Mouse (Mus musculus): Measurements from ENCODE around the gene Lrrc57. TPM values are rescaled to one million over a fixed set of nuclear protein-coding genes. Genes with fewer than 3 reads are reported as not detected.
"Not testable (repeated sequence)": the region's sequence is repeated elsewhere in the genome, so short reads cannot be mapped to it uniquely, and the experiment has no call there.

Lrrc57 gene
- total and polyA plus RNA-seq, 3 experiments: 11.1 to 17.5 TPM; not detected in 1

GRCm38 (mm10) chr2:120572161-120572560 lies 37.2 kb downstream of the Lrrc57 start:
- not testable (repeated sequence) for H3K27me3 ChIP-seq (ENCODE audit: control insufficient read depth in 1 of 2, insufficient read depth in 2 of 2, low read length in 2 of 2); DNase-seq (ENCODE audit: low read depth, low spot score); H3K4me3 ChIP-seq (ENCODE audit: control insufficient read depth in 1 of 2, insufficient read depth in 1 of 2, low read depth in 2 of 2, low read length in 2 of 2); H3K9me3 ChIP-seq (replicated peaks; ENCODE audit: insufficient read depth, low read length); H3K9ac ChIP-seq (ENCODE audit: control insufficient read depth, low read depth, low read length, poor library complexity, severe bottlenecking)
- H3K27ac ChIP-seq (ENCODE audit: control insufficient read depth, low read depth, low read length): peak overlapping the region; percentile 32; the same call in 1 of the 2 replicates
- TF ChIP-seq ZNF384 (IDR thresholded peaks at IDR 0.05; ENCODE audit: low read depth, low read length): peak; percentile 61; the same call in 1 of the 2 replicates
- H3K79me2 ChIP-seq (ENCODE audit: control insufficient read depth, insufficient read depth, low read length, poor library complexity): peaks cover 68% of the 10 kb centered on the region
- H3K36me3 ChIP-seq (ENCODE audit: control insufficient read depth in 1 of 2, insufficient read depth in 2 of 2, low read length in 2 of 2): peaks cover 2 to 71% of the 10 kb centered on the region in 2 experiments; a peak in 3 of 4 replicates
- peaks cover 37 to 38% of the 10 kb centered on the region in 2 experiments for H3K4me1 ChIP-seq (ENCODE audit: control insufficient read depth in 1 of 2, insufficient read depth in 2 of 2, low read length in 2 of 2)

DNA sequence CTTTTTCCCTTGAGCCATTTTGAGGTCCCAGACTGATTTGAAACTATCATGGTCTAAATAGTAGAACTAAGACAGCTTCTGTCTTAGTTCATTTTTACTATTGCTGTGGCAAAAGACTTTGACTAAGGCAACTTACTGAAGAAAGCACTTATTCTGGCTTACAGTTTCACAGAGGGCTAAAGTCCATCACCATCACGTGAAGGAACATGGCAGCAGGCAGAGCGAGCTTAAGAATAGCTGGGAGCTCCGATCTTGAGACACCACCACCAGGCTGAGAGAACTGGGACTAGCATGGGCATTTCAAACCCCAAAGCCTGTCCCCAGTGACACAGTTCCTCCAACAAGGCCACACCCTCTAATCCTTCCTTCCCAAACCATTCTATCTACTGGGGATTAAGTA lies 38.2 kb downstream of the Lrrc57 start:
- Histone ChIP-seq H3K9ac (ENCODE audit: control insufficient read depth, low read depth, low read length, poor library complexity, severe bottlenecking) (no peak overlapping the region), H3K36me3 (ENCODE audit: control insufficient read depth in 1 of 2, insufficient read depth in 2 of 2, low read length in 2 of 2) (peaks cover 2 to 62% of the 10 kb centered on the region in 2 experiments; a peak in 3 of 4 replicates), H3K27me3 (ENCODE audit: control insufficient read depth in 1 of 2, insufficient read depth in 2 of 2, low read length in 2 of 2) (no peaks in the 10 kb centered on the region), H3K79me2 (ENCODE audit: control insufficient read depth, insufficient read depth, low read length, poor library complexity) (peaks cover 66% of the 10 kb centered on the region), H3K27ac (ENCODE audit: control insufficient read depth, low read depth, low read length) (no peak overlapping the region; the same call in 1 of the 2 replicates), H3K4me3 (ENCODE audit: control insufficient read depth in 1 of 2, insufficient read depth in 1 of 2, low read depth in 2 of 2, low read length in 2 of 2) (no peak overlapping the region), H3K4me1 (ENCODE audit: control insufficient read depth in 1 of 2, insufficient read depth in 2 of 2, low read length in 2 of 2) (peaks cover 28 to 34% of the 10 kb centered on the region in 2 experiments), H3K9me3 (replicated peaks; ENCODE audit: insufficient read depth, low read length) (no peaks in the 10 kb centered on the region)
- no peak for TF ChIP-seq MAZ (IDR thresholded peaks at IDR 0.05; ENCODE audit: low read depth, low read length)
- no peak for TF ChIP-seq JUND (IDR thresholded peaks at IDR 0.05; ENCODE audit: low read depth, low read length)
- TF ChIP-seq MYC (IDR thresholded peaks at IDR 0.05; ENCODE audit: low read depth, low read length): no peak
- no peak for TF ChIP-seq USF1 (IDR thresholded peaks at IDR 0.05; ENCODE audit: low read depth, low read length)
- no peak for TF ChIP-seq TBP (IDR thresholded peaks at IDR 0.05; ENCODE audit: low read depth, low read length)
- TF ChIP-seq MYB (IDR thresholded peaks at IDR 0.05; ENCODE audit: low read depth, low read length): no peak
- no peak for TF ChIP-seq MAX (IDR thresholded peaks at IDR 0.05; ENCODE audit: low read length)
- TF ChIP-seq KAT2A (conservative IDR thresholded peaks at IDR 0.05; ENCODE audit: low read depth, low read length): no peak
- no peak for TF ChIP-seq MEF2A (IDR thresholded peaks at IDR 0.05; ENCODE audit: extremely low read depth, insufficient replicate concordance, low read depth, low read length, poor library complexity, severe bottlenecking)
- TF ChIP-seq ELF1 (IDR thresholded peaks at IDR 0.05; ENCODE audit: low read depth, low read length): no peak
- no peak for TF ChIP-seq SIN3A (IDR thresholded peaks at IDR 0.05; ENCODE audit: low read length)
- no peak for TF ChIP-seq MAFK (IDR thresholded peaks at IDR 0.05; ENCODE audit: borderline replicate concordance, low read depth, low read length)
- no peak for TF ChIP-seq GATA1 (IDR thresholded peaks at IDR 0.05; ENCODE audit: low read depth, low read length)
- no peak for DNase-seq (ENCODE audit: low read depth, low spot score)

- peak overlapping the region; percentile 62 for H3K27ac ChIP-seq (ENCODE audit: control insufficient read depth, low read depth, low read length)
- no peaks in the 10 kb centered on the region for H3K27me3 ChIP-seq (ENCODE audit: control insufficient read depth in 1 of 2, insufficient read depth in 2 of 2, low read length in 2 of 2)
- TF ChIP-seq NRF1 (IDR thresholded peaks at IDR 0.05; ENCODE audit: insufficient read depth, low read depth, low read length, poor library complexity, severe bottlenecking): 0 out of 2 replicates have a peak, but pooled peaks have one; percentile 10
- TF ChIP-seq SMC3 (IDR thresholded peaks at IDR 0.05; ENCODE audit: low read depth, low read length): no peak
- no peak for TF ChIP-seq BHLHE40 (IDR thresholded peaks at IDR 0.05; ENCODE audit: borderline replicate concordance, low read depth, low read length)
- 0 out of 2 replicates have a peak, but pooled peaks have one; percentile 17 for TF ChIP-seq ZNF384 (IDR thresholded peaks at IDR 0.05; ENCODE audit: low read depth, low read length)
- 0 out of 2 replicates have a peak, but pooled peaks have one; percentile 11 for TF ChIP-seq CHD1 (IDR thresholded peaks at IDR 0.05; ENCODE audit: low read depth, low read length)
- H3K4me3 ChIP-seq (ENCODE audit: control insufficient read depth in 1 of 2, insufficient read depth in 1 of 2, low read depth in 2 of 2, low read length in 2 of 2): peak overlapping the region; percentile 91 to 94
- H3K79me2 ChIP-seq (ENCODE audit: control insufficient read depth, insufficient read depth, low read length, poor library complexity): peaks cover 53% of the 10 kb centered on the region
- no peaks in the 10 kb centered on the region for H3K9me3 ChIP-seq (replicated peaks; ENCODE audit: insufficient read depth, low read length)
- DNase-seq (ENCODE audit: low read depth, low spot score): peak; percentile 61
- H3K4me1 ChIP-seq (ENCODE audit: control insufficient read depth in 1 of 2, insufficient read depth in 2 of 2, low read length in 2 of 2): peaks cover 17 to 28% of the 10 kb centered on the region in 2 experiments
- H3K9ac ChIP-seq (ENCODE audit: control insufficient read depth, low read depth, low read length, poor library complexity, severe bottlenecking): peak overlapping the region; percentile 74
- H3K36me3 ChIP-seq (ENCODE audit: control insufficient read depth in 1 of 2, insufficient read depth in 2 of 2, low read length in 2 of 2): peaks cover 0 to 49% of the 10 kb centered on the region in 2 experiments; a peak in 3 of 4 replicates
Observed at GRCm38 (mm10) chr2:120567798-120568320, 41.5 kb downstream of the Lrrc57 start.

Measured in MEL (cell line).